Mouse (Mus musculus): Measurements from ENCODE around the gene Ptprt.

DNA sequence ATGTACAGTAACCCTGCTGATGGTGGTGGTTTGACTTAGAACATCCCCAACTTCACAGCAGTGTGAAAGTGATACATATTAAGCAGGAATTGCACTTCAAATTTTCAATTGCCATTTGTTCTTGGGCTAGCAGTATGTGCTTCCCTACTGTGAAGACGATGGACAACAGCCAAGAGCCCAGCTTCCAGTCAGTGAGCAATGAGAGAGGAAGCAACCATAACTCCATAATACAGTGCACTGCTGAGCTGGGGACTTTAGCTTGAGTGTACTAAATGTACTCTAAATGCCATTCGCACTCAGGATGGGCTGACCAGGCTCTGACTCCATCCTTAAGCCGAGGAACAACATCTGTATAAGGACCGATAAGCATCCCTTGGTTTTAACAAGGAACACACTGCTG, 412.7 kb downstream of the Ptprt start:
- TF ChIP-seq CTCF (IDR thresholded peaks at IDR 0.05; ENCODE audit: low read depth, low read length): no peak
- TF ChIP-seq POLR2A (IDR thresholded peaks at IDR 0.05; ENCODE audit: borderline replicate concordance, low read depth, low read length): no peak
